Mouse (Mus musculus): ENCODE measurements around the gene Cdyl. TPM values are rescaled to one million over a fixed set of nuclear protein-coding genes. Genes with fewer than 3 reads are reported as not detected.

Cdyl gene
- polyA plus RNA-seq, 1 experiment = 10.9 TPM

GRCm38 (mm10) chr13:35818060-35818459 is 158.4 kb downstream of the Cdyl start:
- Histone ChIP-seq H3K36me3 (ENCODE audit: control insufficient read depth, insufficient read depth) (peaks cover 18% of the 10 kb centered on the region), H3K4me2 (ENCODE audit: low read depth) (no peak overlapping the region), H3K27me3 (ENCODE audit: control insufficient read depth, insufficient read depth, insufficient read length) (no peaks in the 10 kb centered on the region), H3K79me2 (ENCODE audit: control insufficient read depth, insufficient read depth) (peaks cover 10% of the 10 kb centered on the region), H3ac (ENCODE audit: control insufficient read depth, insufficient read length) (no peak overlapping the region), H3K4me3 (no peak overlapping the region)
- TF ChIP-seq REST (IDR thresholded peaks at IDR 0.05; ENCODE audit: insufficient read depth, insufficient read length) (no peak), TCF3 (IDR thresholded peaks at IDR 0.05; ENCODE audit: insufficient read length, low read depth) (no peak), USF1 (IDR thresholded peaks at IDR 0.05; ENCODE audit: low read depth) (no peak)

- H3ac ChIP-seq (ENCODE audit: control insufficient read depth, insufficient read length) = no peak overlapping the region
- H3K27me3 ChIP-seq (ENCODE audit: control insufficient read depth, insufficient read depth, insufficient read length) = no peaks in the 10 kb centered on the region
- no peak overlapping the region for H3K4me3 ChIP-seq
- H3K4me2 ChIP-seq (ENCODE audit: low read depth) = no peak overlapping the region
- no peak for TF ChIP-seq POLR2A (IDR thresholded peaks at IDR 0.05; ENCODE audit: insufficient read length, low read depth)
- TF ChIP-seq MYOD1 (IDR thresholded peaks at IDR 0.05; ENCODE audit: control insufficient read depth in 1 of 3, insufficient read length in 2 of 3, low read depth in 2 of 3) = no peak
- no peak for TF ChIP-seq MYOG (IDR thresholded peaks at IDR 0.05; ENCODE audit: control insufficient read depth in 1 of 3, insufficient read depth in 1 of 3, insufficient read length in 2 of 3, low read depth in 2 of 3)
- no peak for TF ChIP-seq SRF (IDR thresholded peaks at IDR 0.05; ENCODE audit: control insufficient read depth, insufficient read length, low read depth)
- TF ChIP-seq TCF12 (IDR thresholded peaks at IDR 0.05; ENCODE audit: insufficient read depth, poor library complexity, severe bottlenecking) = no peak
- TF ChIP-seq USF1 (IDR thresholded peaks at IDR 0.05; ENCODE audit: low read depth) = no peak
- TF ChIP-seq TCF3 (IDR thresholded peaks at IDR 0.05; ENCODE audit: insufficient read length, low read depth) = no peak
- no peak for TF ChIP-seq REST (IDR thresholded peaks at IDR 0.05; ENCODE audit: insufficient read depth, insufficient read length)
- TF ChIP-seq E2F4 (IDR thresholded peaks at IDR 0.05; ENCODE audit: insufficient read depth) = no peak
- no peak for TF ChIP-seq POLR2AphosphoS2 (IDR thresholded peaks at IDR 0.05; ENCODE audit: insufficient read length, low read depth)
- no peak for TF ChIP-seq CEBPB (IDR thresholded peaks at IDR 0.05; ENCODE audit: insufficient read depth, poor library complexity, severe bottlenecking)
- no peak for TF ChIP-seq MAX (IDR thresholded peaks at IDR 0.05; ENCODE audit: low read depth)
- peaks cover 32% of the 10 kb centered on the region for H3K36me3 ChIP-seq (ENCODE audit: control insufficient read depth, insufficient read depth)
- H3K79me2 ChIP-seq (ENCODE audit: control insufficient read depth, insufficient read depth) = no peaks in the 10 kb centered on the region
Observed at GRCm38 (mm10) chr13:35821821-35822454, 162.3 kb downstream of the Cdyl start.

DNA sequence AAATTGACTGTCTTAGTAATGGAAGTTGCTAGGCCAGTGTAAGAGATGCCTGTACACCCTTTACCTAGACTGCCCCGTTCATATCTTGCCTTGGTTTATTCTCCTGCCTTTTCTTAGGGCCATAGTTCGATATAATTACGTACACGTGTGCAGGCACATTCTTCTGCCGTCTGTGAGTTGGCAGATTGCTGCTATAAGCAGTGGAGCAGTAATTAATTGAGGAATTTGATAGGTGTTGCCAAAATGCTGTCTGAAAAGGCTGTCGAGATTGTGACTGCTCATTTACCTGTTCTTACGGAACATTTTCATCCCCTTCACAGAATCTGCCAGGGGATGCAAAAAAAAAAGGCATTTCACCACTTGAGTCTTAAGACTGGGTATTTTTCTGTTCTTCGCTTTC is 163.2 kb downstream of the Cdyl start:
- H3K79me2 ChIP-seq (ENCODE audit: control insufficient read depth, insufficient read depth) = no peaks in the 10 kb centered on the region
- TF ChIP-seq POLR2AphosphoS2 (IDR thresholded peaks at IDR 0.05; ENCODE audit: insufficient read length, low read depth) = no peak
- TF ChIP-seq TCF12 (IDR thresholded peaks at IDR 0.05; ENCODE audit: insufficient read depth, poor library complexity, severe bottlenecking) = no peak
- no peak for TF ChIP-seq POLR2A (IDR thresholded peaks at IDR 0.05; ENCODE audit: insufficient read length, low read depth)
- no peak for TF ChIP-seq MYOG (IDR thresholded peaks at IDR 0.05; ENCODE audit: control insufficient read depth in 1 of 3, insufficient read depth in 1 of 3, insufficient read length in 2 of 3, low read depth in 2 of 3)
- no peak for TF ChIP-seq E2F4 (IDR thresholded peaks at IDR 0.05; ENCODE audit: insufficient read depth)
- TF ChIP-seq MYOD1 (IDR thresholded peaks at IDR 0.05; ENCODE audit: control insufficient read depth in 1 of 3, insufficient read length in 2 of 3, low read depth in 2 of 3) = no peak
- TF ChIP-seq REST (IDR thresholded peaks at IDR 0.05; ENCODE audit: insufficient read depth, insufficient read length) = no peak
- TF ChIP-seq USF1 (IDR thresholded peaks at IDR 0.05; ENCODE audit: low read depth) = no peak
- TF ChIP-seq TCF3 (IDR thresholded peaks at IDR 0.05; ENCODE audit: insufficient read length, low read depth) = no peak
- no peak overlapping the region for H3ac ChIP-seq (ENCODE audit: control insufficient read depth, insufficient read length)
- H3K4me2 ChIP-seq (ENCODE audit: low read depth) = no peak overlapping the region
- no peak overlapping the region for H3K4me3 ChIP-seq
- no peaks in the 10 kb centered on the region for H3K27me3 ChIP-seq (ENCODE audit: control insufficient read depth, insufficient read depth, insufficient read length)
- peaks cover 29% of the 10 kb centered on the region for H3K36me3 ChIP-seq (ENCODE audit: control insufficient read depth, insufficient read depth)

- Histone ChIP-seq H3K27me3 (ENCODE audit: control insufficient read depth, insufficient read depth, insufficient read length) (no peaks in the 10 kb centered on the region), H3K36me3 (ENCODE audit: control insufficient read depth, insufficient read depth) (peaks cover 14% of the 10 kb centered on the region), H3ac (ENCODE audit: control insufficient read depth, insufficient read length) (no peak overlapping the region), H3K4me2 (ENCODE audit: low read depth) (no peak overlapping the region), H3K79me2 (ENCODE audit: control insufficient read depth, insufficient read depth) (no peaks in the 10 kb centered on the region), H3K4me3 (no peak overlapping the region)
- no peak for TF ChIP-seq TCF3 (IDR thresholded peaks at IDR 0.05; ENCODE audit: insufficient read length, low read depth)
- TF ChIP-seq MYOG (IDR thresholded peaks at IDR 0.05; ENCODE audit: control insufficient read depth in 1 of 3, insufficient read depth in 1 of 3, insufficient read length in 2 of 3, low read depth in 2 of 3) = no peak
- TF ChIP-seq CEBPB (IDR thresholded peaks at IDR 0.05; ENCODE audit: insufficient read depth, poor library complexity, severe bottlenecking) = no peak
- TF ChIP-seq USF1 (IDR thresholded peaks at IDR 0.05; ENCODE audit: low read depth) = no peak
- no peak for TF ChIP-seq POLR2AphosphoS2 (IDR thresholded peaks at IDR 0.05; ENCODE audit: insufficient read length, low read depth)
- no peak for TF ChIP-seq REST (IDR thresholded peaks at IDR 0.05; ENCODE audit: insufficient read depth, insufficient read length)
- no peak for TF ChIP-seq MYOD1 (IDR thresholded peaks at IDR 0.05; ENCODE audit: control insufficient read depth in 1 of 3, insufficient read length in 2 of 3, low read depth in 2 of 3)
- TF ChIP-seq SRF (IDR thresholded peaks at IDR 0.05; ENCODE audit: control insufficient read depth, insufficient read length, low read depth) = no peak
- no peak for TF ChIP-seq POLR2A (IDR thresholded peaks at IDR 0.05; ENCODE audit: insufficient read length, low read depth)
- no peak for TF ChIP-seq E2F4 (IDR thresholded peaks at IDR 0.05; ENCODE audit: insufficient read depth)
- no peak for TF ChIP-seq MAX (IDR thresholded peaks at IDR 0.05; ENCODE audit: low read depth)
- TF ChIP-seq TCF12 (IDR thresholded peaks at IDR 0.05; ENCODE audit: insufficient read depth, poor library complexity, severe bottlenecking) = no peak
Observed at GRCm38 (mm10) chr13:35825639-35826038, 166.0 kb downstream of the Cdyl start.

DNA sequence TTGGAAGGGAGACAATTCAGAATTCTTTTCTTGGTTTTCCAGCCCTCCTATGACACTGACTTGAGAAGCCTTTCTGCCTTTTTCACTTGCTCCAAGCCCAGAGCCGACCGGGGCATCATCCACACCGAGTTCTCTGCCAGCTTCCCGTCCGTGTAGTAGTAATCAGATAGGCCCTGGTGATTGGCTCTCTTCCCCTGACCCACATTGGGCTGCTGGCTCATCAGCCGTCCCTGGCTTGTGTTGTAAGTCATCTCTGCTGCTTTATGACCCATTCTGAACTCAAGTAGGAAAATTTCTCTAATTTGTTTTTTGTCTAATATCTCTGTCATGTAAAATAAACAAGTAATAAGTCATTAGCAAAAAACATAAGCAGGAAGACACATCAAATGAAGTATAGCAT is 173.0 kb downstream of the Cdyl start:
- H3K4me2 ChIP-seq (ENCODE audit: low read depth) = no peak overlapping the region
- no peak overlapping the region for H3K4me3 ChIP-seq
- H3ac ChIP-seq (ENCODE audit: control insufficient read depth, insufficient read length) = no peak overlapping the region
- H3K27me3 ChIP-seq (ENCODE audit: control insufficient read depth, insufficient read depth, insufficient read length) = no peaks in the 10 kb centered on the region
- no peaks in the 10 kb centered on the region for H3K36me3 ChIP-seq (ENCODE audit: control insufficient read depth, insufficient read depth)
- H3K79me2 ChIP-seq (ENCODE audit: control insufficient read depth, insufficient read depth) = peaks cover 16% of the 10 kb centered on the region
- TF ChIP-seq POLR2AphosphoS2 (IDR thresholded peaks at IDR 0.05; ENCODE audit: insufficient read length, low read depth) (no peak), CEBPB (IDR thresholded peaks at IDR 0.05; ENCODE audit: insufficient read depth, poor library complexity, severe bottlenecking) (no peak), SRF (IDR thresholded peaks at IDR 0.05; ENCODE audit: control insufficient read depth, insufficient read length, low read depth) (no peak), REST (IDR thresholded peaks at IDR 0.05; ENCODE audit: insufficient read depth, insufficient read length) (no peak), USF1 (IDR thresholded peaks at IDR 0.05; ENCODE audit: low read depth) (no peak), TCF12 (IDR thresholded peaks at IDR 0.05; ENCODE audit: insufficient read depth, poor library complexity, severe bottlenecking) (no peak), MYOD1 (IDR thresholded peaks at IDR 0.05; ENCODE audit: control insufficient read depth in 1 of 3, insufficient read length in 2 of 3, low read depth in 2 of 3) (no peak), TCF3 (IDR thresholded peaks at IDR 0.05; ENCODE audit: insufficient read length, low read depth) (no peak), MAX (IDR thresholded peaks at IDR 0.05; ENCODE audit: low read depth) (no peak), POLR2A (IDR thresholded peaks at IDR 0.05; ENCODE audit: insufficient read length, low read depth) (no peak), MYOG (IDR thresholded peaks at IDR 0.05; ENCODE audit: control insufficient read depth in 1 of 3, insufficient read depth in 1 of 3, insufficient read length in 2 of 3, low read depth in 2 of 3) (no peak), E2F4 (IDR thresholded peaks at IDR 0.05; ENCODE audit: insufficient read depth) (no peak)
